Mouse (Mus musculus) frontal cortex, adult (tissue): ENCODE results near the gene Ms4a10.

ENCODE experiments used
- ATAC-seq: cut with Nextera tagmentation; 2 replicates; pipeline ENCODE4 v1.9.2; 2017; ENCODE audit warnings: mild to moderate bottlenecking, moderate library complexity, mixed read lengths; ENCODE audit not compliant: low TSS enrichment

Ms4a10 gene

GRCm38 (mm10) chr19:10974238-10974865 is at the start of gene Ms4a10:
TSS of gene Ms4a10 (minus strand) at chr19:10974670.
- no peak for ATAC-seq

GRCm38 (mm10) chr19:11022382-11022781 is 47.9 kb upstream of the Ms4a10 start:
- ATAC-seq: no peak

- no peak for ATAC-seq
Observed at GRCm38 (mm10) chr19:11017891-11018290, 43.4 kb upstream of the Ms4a10 start, which contains the start of gene Ms4a18. TSS of gene Ms4a18 (minus strand) at chr19:11018031.

GRCm38 (mm10) chr19:11017251-11017650 is 42.8 kb upstream of the Ms4a10 start:
- ATAC-seq: no peak

GRCm38 (mm10) chr19:11015998-11016397 is 41.5 kb upstream of the Ms4a10 start:
- ATAC-seq: no peak

GRCm38 (mm10) chr19:11015468-11015867 is 41.0 kb upstream of the Ms4a10 start:
- ATAC-seq: no peak

- ATAC-seq: no peak
Observed at GRCm38 (mm10) chr19:10993150-10993549, 18.7 kb upstream of the Ms4a10 start, which contains the start of gene Ms4a15. TSS of gene Ms4a15 (minus strand) at chr19:10993250.

- no peak for ATAC-seq
Observed at GRCm38 (mm10) chr19:10991911-10992310, 17.4 kb upstream of the Ms4a10 start.

- ATAC-seq: no peak
Observed at GRCm38 (mm10) chr19:10990751-10991150, 16.3 kb upstream of the Ms4a10 start.

- ATAC-seq: no peak
Observed at GRCm38 (mm10) chr19:10988563-10988962, 14.1 kb upstream of the Ms4a10 start.

GRCm38 (mm10) chr19:10985889-10986288 is 11.4 kb upstream of the Ms4a10 start:
- no peak for ATAC-seq

GRCm38 (mm10) chr19:10984551-10984950 is 10.1 kb upstream of the Ms4a10 start:
- ATAC-seq: no peak

GRCm38 (mm10) chr19:10983146-10983545 is 8.7 kb upstream of the Ms4a10 start:
- no peak for ATAC-seq

GRCm38 (mm10) chr19:10980210-10980609 is 5.7 kb upstream of the Ms4a10 start:
- ATAC-seq: no peak

- peak; percentile 87 for ATAC-seq
Observed at GRCm38 (mm10) chr19:10979184-10980168, 5.0 kb upstream of the Ms4a10 start.

GRCm38 (mm10) chr19:10976318-10976717 is 1.8 kb upstream of the Ms4a10 start:
- ATAC-seq: no peak

- no peak for ATAC-seq
Observed at GRCm38 (mm10) chr19:10975187-10975586, 717 bp upstream of the Ms4a10 start.

GRCm38 (mm10) chr19:10973187-10973586 is 1.3 kb downstream of the Ms4a10 start:
- no peak for ATAC-seq

- no peak for ATAC-seq
Observed at GRCm38 (mm10) chr19:10972660-10973059, 1.8 kb downstream of the Ms4a10 start.

- ATAC-seq: no peak
Observed at GRCm38 (mm10) chr19:10970457-10970856, 4.0 kb downstream of the Ms4a10 start.

GRCm38 (mm10) chr19:10968578-10968977 is 5.9 kb downstream of the Ms4a10 start:
- no peak for ATAC-seq

GRCm38 (mm10) chr19:10965721-10966120 is 8.7 kb downstream of the Ms4a10 start:
- no peak for ATAC-seq

- no peak for ATAC-seq
Observed at GRCm38 (mm10) chr19:10959978-10960346, 14.5 kb downstream of the Ms4a10 start.
